Mouse (Mus musculus) E14TG2a.4 (cell line): ENCODE results near the gene Eppin.

Source experiments
- CTCF ChIP-seq: conservative IDR thresholded peaks from 2 replicates; pipeline ENCODE4 v1.5.1; 2014; ENCODE audit warnings: low read length
- POU5F1 ChIP-seq: IDR thresholded peaks from 2 replicates; pipeline ENCODE4 v1.6.1; 2014; ENCODE audit warnings: low read length, borderline replicate concordance

- TF ChIP-seq CTCF (no peak), POU5F1 (no peak)
Measured at GRCm38 (mm10) chr2:164551502-164551901, 41.9 kb downstream of the Eppin start.
